Mouse (Mus musculus) erythroblast, embryonic 14.5 days (primary cell): ENCODE measurements around the gene Cxcl14. TPM values are rescaled to one million over a fixed set of nuclear protein-coding genes. Genes with fewer than 3 reads are reported as not detected.

ENCODE experiments used
- H3K27me3 ChIP-seq: 2 replicates; pipeline ENCODE4 v1.6.1; 2012; ENCODE audit warnings: inconsistent platforms; ENCODE audit not compliant: control insufficient read depth
- H3K36me3 ChIP-seq: 2 replicates; pipeline ENCODE4 v1.6.1; 2012; ENCODE audit warnings: mild to moderate bottlenecking, inconsistent platforms; ENCODE audit not compliant: control insufficient read depth
- H3K4me1 ChIP-seq: 2 replicates; pipeline ENCODE4 v1.6.1; 2012; ENCODE audit warnings: inconsistent platforms; ENCODE audit not compliant: control insufficient read depth
- H3K4me3 ChIP-seq: replicated peaks from 2 replicates; pipeline ENCODE3; 2012; ENCODE audit warnings: moderate library complexity, mild to moderate bottlenecking, inconsistent platforms
- H3K9me3 ChIP-seq: 2 replicates; pipeline ENCODE4 v1.6.1; 2012; ENCODE audit warnings: low read length, inconsistent platforms, mixed read lengths; ENCODE audit not compliant: control insufficient read depth
- GATA1 ChIP-seq: IDR thresholded peaks from 2 replicates; pipeline ENCODE4 v1.6.1; 2012; ENCODE audit warnings: low read length, inconsistent platforms, mixed read lengths
- TAL1 ChIP-seq: IDR thresholded peaks from 3 replicates; pipeline ENCODE4 v1.6.1; 2012; ENCODE audit warnings: low read length, inconsistent platforms, mixed read lengths
- polyA plus RNA-seq: library from polyadenylated mRNA; stranded (reverse); fragments of >175 nt; gene quantifications from 2 replicates; pipeline ENCODE4 v1.2.3, GENCODE M21; 2012

Gene Cxcl14
- polyA plus RNA-seq, 1 experiment: not detected

- Histone ChIP-seq H3K9me3 (no peaks in the 10 kb centered on the region), H3K36me3 (no peaks in the 10 kb centered on the region), H3K27me3 (no peaks in the 10 kb centered on the region), H3K4me3 (no peak overlapping the region), H3K4me1 (no peaks in the 10 kb centered on the region; the same call in 1 of the 2 replicates)
- TF ChIP-seq TAL1 (no peak), GATA1 (no peak)
Measured at GRCm38 (mm10) chr13:56330603-56331455, 34.5 kb upstream of the Cxcl14 start.

DNA sequence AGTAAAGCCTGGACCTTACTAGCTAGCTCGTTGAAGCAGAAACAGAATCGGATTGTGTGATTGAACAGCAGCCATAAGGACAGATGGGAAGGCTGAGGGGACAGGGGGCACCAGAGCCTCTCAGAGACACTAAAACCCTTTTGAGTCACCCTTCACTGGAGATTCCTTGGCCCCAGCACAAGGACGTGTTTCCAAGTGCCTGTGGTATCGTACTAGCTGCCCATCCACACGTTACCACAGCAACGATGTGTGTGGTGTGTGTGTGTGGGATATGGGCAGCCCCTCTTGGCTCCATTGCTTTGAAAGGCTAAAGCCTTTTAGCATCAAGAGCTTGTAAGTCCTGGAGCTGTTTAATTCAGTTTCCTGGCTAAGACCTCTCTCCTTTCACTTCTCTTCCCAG lies 33.4 kb upstream of the Cxcl14 start:
- no peak overlapping the region for H3K4me3 ChIP-seq
- H3K36me3 ChIP-seq: no peaks in the 10 kb centered on the region
- no peaks in the 10 kb centered on the region for H3K27me3 ChIP-seq
- no peaks in the 10 kb centered on the region for H3K9me3 ChIP-seq
- H3K4me1 ChIP-seq: no peaks in the 10 kb centered on the region; the same call in 1 of the 2 replicates
- TF ChIP-seq TAL1 (no peak), GATA1 (no peak)

- H3K9me3 ChIP-seq: no peaks in the 10 kb centered on the region
- no peaks in the 10 kb centered on the region for H3K27me3 ChIP-seq
- no peaks in the 10 kb centered on the region for H3K36me3 ChIP-seq
- no peaks in the 10 kb centered on the region for H3K4me1 ChIP-seq
- H3K4me3 ChIP-seq: no peak overlapping the region
- TF ChIP-seq TAL1 (no peak), GATA1 (no peak)
Measured at GRCm38 (mm10) chr13:56329165-56329564, 32.8 kb upstream of the Cxcl14 start.

DNA sequence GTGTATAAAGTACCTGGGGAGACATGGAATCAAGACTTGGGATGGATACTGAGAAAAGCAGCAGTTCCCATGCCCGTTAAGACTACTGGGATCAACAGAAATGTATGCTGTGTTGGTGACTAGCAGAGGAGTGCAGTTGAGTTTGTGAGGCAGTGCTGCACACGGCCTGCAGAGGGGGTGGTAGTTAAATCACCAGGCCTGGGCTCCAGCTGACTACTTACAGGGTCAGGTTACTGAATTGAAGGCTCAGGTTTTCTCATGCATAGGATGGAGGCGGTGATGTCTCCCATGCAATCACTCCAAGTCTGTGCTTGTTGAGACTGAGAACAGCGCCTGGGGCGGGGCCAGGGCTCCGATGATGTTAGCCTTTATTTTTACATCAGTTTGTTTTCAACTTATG lies 31.4 kb upstream of the Cxcl14 start:
- no peaks in the 10 kb centered on the region for H3K36me3 ChIP-seq
- no peaks in the 10 kb centered on the region; the same call in 1 of the 2 replicates for H3K9me3 ChIP-seq
- no peaks in the 10 kb centered on the region for H3K4me1 ChIP-seq
- TF ChIP-seq GATA1: no peak
- no peak for TF ChIP-seq TAL1
- no peak overlapping the region for H3K4me3 ChIP-seq
- H3K27me3 ChIP-seq: no peaks in the 10 kb centered on the region

- no peak overlapping the region for H3K4me3 ChIP-seq
- TF ChIP-seq GATA1 (no peak), TAL1 (no peak)
- no peaks in the 10 kb centered on the region for H3K27me3 ChIP-seq
- H3K9me3 ChIP-seq: no peaks in the 10 kb centered on the region; the same call in 1 of the 2 replicates
- H3K36me3 ChIP-seq: no peaks in the 10 kb centered on the region
- H3K4me1 ChIP-seq: no peaks in the 10 kb centered on the region
Measured at GRCm38 (mm10) chr13:56321635-56322034, 25.3 kb upstream of the Cxcl14 start.

DNA sequence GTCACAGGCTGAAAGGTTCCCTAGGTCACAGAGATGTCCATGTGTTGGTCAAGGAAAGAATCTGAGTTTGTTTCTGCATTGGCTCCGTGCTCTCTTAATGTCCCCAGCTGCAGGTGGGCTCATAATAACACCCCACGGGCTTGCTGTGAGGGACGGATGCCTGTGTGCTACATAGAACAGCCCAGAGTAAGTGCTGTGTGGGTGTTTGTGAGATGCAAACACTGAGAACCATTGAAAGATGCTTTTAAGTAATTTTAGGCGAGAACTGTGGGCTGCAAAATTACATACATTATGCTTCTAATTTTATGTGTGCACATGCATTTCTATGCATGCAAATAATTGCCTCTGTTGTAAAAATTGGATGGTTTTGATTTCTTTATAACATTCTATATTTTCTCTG lies 20.6 kb upstream of the Cxcl14 start:
- H3K9me3 ChIP-seq: no peaks in the 10 kb centered on the region; the same call in 1 of the 2 replicates
- TF ChIP-seq TAL1: no peak
- no peak for TF ChIP-seq GATA1
- H3K36me3 ChIP-seq: no peaks in the 10 kb centered on the region
- H3K4me1 ChIP-seq: no peaks in the 10 kb centered on the region
- no peak overlapping the region for H3K4me3 ChIP-seq
- H3K27me3 ChIP-seq: no peaks in the 10 kb centered on the region

GRCm38 (mm10) chr13:56315201-56315600 lies 18.9 kb upstream of the Cxcl14 start:
- TF ChIP-seq GATA1: no peak
- no peak for TF ChIP-seq TAL1

DNA sequence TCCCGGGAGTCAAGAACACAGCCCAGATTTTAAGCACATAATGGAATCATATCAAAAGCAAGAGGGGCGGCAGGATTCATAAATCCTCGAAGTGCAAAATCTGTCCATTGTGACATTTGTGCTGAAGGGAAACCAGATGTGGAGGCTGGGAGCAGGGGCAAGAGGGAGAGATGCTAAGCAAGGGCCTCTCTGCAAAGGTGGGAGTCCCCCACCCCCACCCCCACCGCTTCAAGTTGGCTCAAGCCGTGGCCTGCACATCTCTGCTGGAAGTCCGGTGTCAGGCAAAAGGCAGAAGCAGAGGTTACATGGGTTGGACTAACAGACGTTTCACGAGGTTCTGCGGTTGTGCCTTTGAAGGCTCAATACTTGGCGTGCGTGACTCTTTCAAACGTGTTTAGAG lies 8.7 kb upstream of the Cxcl14 start:
- TF ChIP-seq GATA1 (no peak), TAL1 (no peak)
- no peak overlapping the region for H3K4me3 ChIP-seq
- H3K36me3 ChIP-seq: no peaks in the 10 kb centered on the region
- H3K4me1 ChIP-seq: no peaks in the 10 kb centered on the region
- no peaks in the 10 kb centered on the region for H3K27me3 ChIP-seq
- no peaks in the 10 kb centered on the region for H3K9me3 ChIP-seq

More at GRCm38 (mm10) chr13:56315201-56315600, 18.9 kb upstream of the Cxcl14 start:
- Histone ChIP-seq H3K4me3 (no peak overlapping the region), H3K4me1 (no peaks in the 10 kb centered on the region), H3K36me3 (no peaks in the 10 kb centered on the region), H3K27me3 (no peaks in the 10 kb centered on the region), H3K9me3 (peaks cover 2% of the 10 kb centered on the region; the same call in 1 of the 2 replicates)

- Histone ChIP-seq H3K27me3 (no peaks in the 10 kb centered on the region), H3K36me3 (no peaks in the 10 kb centered on the region), H3K4me3 (no peak overlapping the region), H3K9me3 (peaks cover under 1% of the 10 kb centered on the region; the same call in 1 of the 2 replicates), H3K4me1 (no peaks in the 10 kb centered on the region)
- no peak for TF ChIP-seq GATA1
- TF ChIP-seq TAL1: no peak
Measured at GRCm38 (mm10) chr13:56304453-56304852, 8.1 kb upstream of the Cxcl14 start.

- peaks cover 40% of the 10 kb centered on the region for H3K27me3 ChIP-seq
- no peaks in the 10 kb centered on the region for H3K4me1 ChIP-seq
- no peaks in the 10 kb centered on the region for H3K36me3 ChIP-seq
- no peak overlapping the region for H3K4me3 ChIP-seq
- TF ChIP-seq GATA1 (no peak), TAL1 (no peak)
- peaks cover 9% of the 10 kb centered on the region for H3K9me3 ChIP-seq
Measured at GRCm38 (mm10) chr13:56299336-56299735, 3.0 kb upstream of the Cxcl14 start.
